Mouse (Mus musculus) adrenal gland, postnatal 0 days (tissue): ENCODE data around the gene Zmynd19. TPM values are rescaled to one million over a fixed set of nuclear protein-coding genes. Genes with fewer than 3 reads are reported as not detected.

Experiments used
- microRNA-seq: library from miRNA; unstranded; fragments of <30 nt; microRNA quantifications from one replicate; pipeline ENCODE4, GENCODE M21; 2016; ENCODE audit warnings: borderline replicate concordance; ENCODE audit not compliant: insufficient number of aligned reads
- polyA plus RNA-seq: library from polyadenylated mRNA; unstranded; fragments of >200 nt; fragmentation: Nextera tagmentation; extraction: Ambion mirVana; gene quantifications from 2 replicates; pipeline ENCODE4 v1.2.1, GENCODE M21; 2015

Gene Zmynd19
- polyA plus RNA-seq: 8.9 and 9.8 TPM in 2 replicates

GRCm38 (mm10) chr2:24949421-24950188 is at the start of gene Zmynd19:
Gene Zmynd19, plus strand, starts transcription at chr2:24949792.

GRCm38 (mm10) chr2:24918930-24919838 is 30.4 kb upstream of the Zmynd19 start, which contains the start of gene Ehmt1:
Gene Ehmt1, minus strand, starts transcription at chr2:24919614.

GRCm38 (mm10) chr2:24935057-24935796 is 14.4 kb upstream of the Zmynd19 start, which contains the start of gene Arrdc1:
Gene Arrdc1, minus strand, starts transcription at chr2:24935252.

GRCm38 (mm10) chr2:24962304-24963000 is 12.9 kb downstream of the Zmynd19 start, which contains the start of gene Dph7:
Gene Dph7, plus strand, starts transcription at chr2:24962400.

GRCm38 (mm10) chr2:24974906-24975703 is 25.5 kb downstream of the Zmynd19 start, which contains the start of gene Mrpl41:
Gene Mrpl41, minus strand, starts transcription at chr2:24975098.

GRCm38 (mm10) chr2:24975704-24976297 is 26.2 kb downstream of the Zmynd19 start, which contains the start of gene Pnpla7:
Gene Pnpla7, plus strand, starts transcription at chr2:24976033.

Small RNA genes lying within 50 kb of the gene (microRNA-seq; reads per million reads assigned to microRNA genes)
- gene Gm22875: not detected

Other genes with a start within 250 kb of the Zmynd19 start
- gene Cacna1b, start 186.6 kb upstream of the Zmynd19 start, polyA plus RNA-seq: 1.2 and 2.8 TPM in 2 replicates
- gene Ehmt1, start 30.2 kb upstream of the Zmynd19 start, polyA plus RNA-seq: 25.3 and 32.7 TPM in 2 replicates
- gene Arrdc1, start 14.5 kb upstream of the Zmynd19 start, polyA plus RNA-seq: 26.7 and 33.1 TPM in 2 replicates
- 15.2 and 25.2 TPM in 2 replicates for gene Dph7, start 12.6 kb downstream of the Zmynd19 start, polyA plus RNA-seq
- 270 and 363 TPM in 2 replicates for gene Mrpl41, start 25.3 kb downstream of the Zmynd19 start, polyA plus RNA-seq
- gene Pnpla7, start 26.2 kb downstream of the Zmynd19 start, polyA plus RNA-seq: 10.8 and 21.4 TPM in 2 replicates
- gene Nsmf, start 104.6 kb downstream of the Zmynd19 start, polyA plus RNA-seq: 54.6 and 57.0 TPM in 2 replicates
- gene Entpd8, start 130.5 kb downstream of the Zmynd19 start, polyA plus RNA-seq: 0.36 and 0.76 TPM in 2 replicates
- gene Noxa1, start 145.4 kb downstream of the Zmynd19 start, polyA plus RNA-seq: 0.17 TPM in 2 replicates
- gene Nrarp, start 231.0 kb downstream of the Zmynd19 start, polyA plus RNA-seq: 5.6 and 6.7 TPM in 2 replicates
- gene Tor4a, start 247.1 kb downstream of the Zmynd19 start, polyA plus RNA-seq: 14.6 and 20.3 TPM in 2 replicates